Mouse (Mus musculus): ENCODE results near the gene Gm37240.
"Not testable (repeated sequence)": the region's sequence is repeated elsewhere in the genome, so short reads cannot be mapped to it uniquely, and the experiment has no call there.

Gene Gm37240

GRCm38 (mm10) chr3:85887239-85887827, at the start of gene Gm37240, which contains the start of gene Glt28d2:
Gene Gm37240 (minus strand): TSS chr3:85887518.
Gene Glt28d2 (minus strand): TSS chr3:85887516.
- DNase-seq, result peak; percentile 95 to 97

GRCm38 (mm10) chr3:85933586-85933985, 46.3 kb upstream of the Gm37240 start:
- DNase-seq, result no peak

GRCm38 (mm10) chr3:85931859-85932258, 44.5 kb upstream of the Gm37240 start:
- DNase-seq, result no peak

GRCm38 (mm10) chr3:85930671-85931255, 43.4 kb upstream of the Gm37240 start:
- DNase-seq, result no peak

- no peak for DNase-seq
These were observed 42.4 kb upstream of the Gm37240 start for GRCm38 (mm10) chr3:85929711-85930110.

GRCm38 (mm10) chr3:85928140-85928611, 40.9 kb upstream of the Gm37240 start:
- DNase-seq, result no peak

GRCm38 (mm10) chr3:85927296-85927695, 40.0 kb upstream of the Gm37240 start:
- no peak for DNase-seq

- peak; percentile 83 to 92 for DNase-seq
These were observed 36.9 kb upstream of the Gm37240 start for GRCm38 (mm10) chr3:85923954-85924945.

- no peak for DNase-seq
These were observed 36.0 kb upstream of the Gm37240 start for GRCm38 (mm10) chr3:85923343-85923742.

GRCm38 (mm10) chr3:85922331-85922730, 35.0 kb upstream of the Gm37240 start:
- peak; percentile 86 to 87 for DNase-seq

GRCm38 (mm10) chr3:85920671-85921070, 33.4 kb upstream of the Gm37240 start:
- DNase-seq, result not testable (repeated sequence)

- DNase-seq, result peak; percentile 54 to 57
These were observed 30.3 kb upstream of the Gm37240 start for GRCm38 (mm10) chr3:85917600-85917999.

- no peak for DNase-seq
These were observed 27.5 kb upstream of the Gm37240 start for GRCm38 (mm10) chr3:85914806-85915205.

- no peak for DNase-seq
These were observed 19.8 kb upstream of the Gm37240 start for GRCm38 (mm10) chr3:85907136-85907535.

- peak; percentile 27 to 52 for DNase-seq
These were observed 17.1 kb upstream of the Gm37240 start for GRCm38 (mm10) chr3:85904371-85904770.

- DNase-seq, result no peak
These were observed 7.7 kb upstream of the Gm37240 start for GRCm38 (mm10) chr3:85895020-85895419.

GRCm38 (mm10) chr3:85891571-85891970, 4.3 kb upstream of the Gm37240 start:
- no peak for DNase-seq

GRCm38 (mm10) chr3:85888221-85888671, 928 bp upstream of the Gm37240 start:
- DNase-seq, result peak; percentile 57 to 86

GRCm38 (mm10) chr3:85886636-85887238, 581 bp downstream of the Gm37240 start:
- DNase-seq, result no peak

GRCm38 (mm10) chr3:85885906-85886305, 1.4 kb downstream of the Gm37240 start:
- DNase-seq, result no peak

- DNase-seq, result peak; percentile 10 to 52
These were observed 6.6 kb downstream of the Gm37240 start for GRCm38 (mm10) chr3:85880687-85881086.

GRCm38 (mm10) chr3:85880068-85880467, 7.2 kb downstream of the Gm37240 start:
- no peak for DNase-seq

- DNase-seq, result peak in 1 of 2 experiments; percentile 9
These were observed 8.4 kb downstream of the Gm37240 start for GRCm38 (mm10) chr3:85878911-85879310.
